Mouse (Mus musculus) embryonic facial prominence, embryonic 12.5 days (tissue): ENCODE results near the gene Cdk4. TPM values are rescaled to one million over a fixed set of nuclear protein-coding genes. Genes with fewer than 3 reads are reported as not detected.
A peak's percentile ranks its signal among the peaks of the same experiment; 100 is the strongest.

Experiments used
- ATAC-seq: fragments of 200-750 bp; cut with Nextera tagmentation; 2 replicates; pipeline ENCODE4 v1.8.0; 2017; ENCODE audit not compliant: insufficient number of reproducible peaks, insufficient read depth, low FRiP score, low TSS enrichment
- H3K27ac ChIP-seq: fragments of 300-500 bp; sonication (generic); 2 replicates; pipeline ENCODE4 v1.5.1; 2016; ENCODE audit warnings: mild to moderate bottlenecking
- H3K27me3 ChIP-seq: fragments of 300-500 bp; sonication (generic); 2 replicates; pipeline ENCODE4 v1.6.1; 2016; ENCODE audit warnings: mild to moderate bottlenecking, moderate library complexity
- H3K36me3 ChIP-seq: fragments of 300-500 bp; sonication (generic); 2 replicates; pipeline ENCODE4 v1.6.1; 2016; ENCODE audit warnings: mild to moderate bottlenecking
- H3K4me1 ChIP-seq: fragments of 300-500 bp; sonication (generic); 2 replicates; pipeline ENCODE4 v1.6.1; 2016
- H3K4me2 ChIP-seq: fragments of 300-500 bp; sonication (generic); replicated peaks from 2 replicates; pipeline ENCODE4 v1.6.1; 2016; ENCODE audit warnings: mild to moderate bottlenecking, moderate library complexity
- H3K4me3 ChIP-seq: fragments of 300-500 bp; sonication (generic); 2 replicates; pipeline ENCODE4 v1.5.1; 2016; ENCODE audit warnings: mild to moderate bottlenecking
- H3K9ac ChIP-seq: fragments of 300-500 bp; sonication (generic); 2 replicates; pipeline ENCODE4 v1.6.1; 2016; ENCODE audit warnings: mild to moderate bottlenecking, moderate library complexity
- H3K9me3 ChIP-seq: fragments of 300-500 bp; sonication (generic); 2 replicates; pipeline ENCODE4 v1.6.1; 2016; ENCODE audit warnings: mild to moderate bottlenecking, moderate library complexity
- whole genome bisulfite sequencing: fragments of 180-500 bp; shearing (Covaris S2); methylation state at CpG from one replicate; pipeline ENCODE4 v1.1.7; 2016; 5-methylcytosine and 5-hydroxymethylcytosine counted together
- polyA plus RNA-seq: library from polyadenylated mRNA; unstranded; fragments of >200 nt; fragmentation: Nextera tagmentation; extraction: Ambion mirVana; gene quantifications from 2 replicates; pipeline ENCODE4 v1.2.1, GENCODE M21; 2016

Gene Cdk4
- polyA plus RNA-seq, 1 experiment from 2014 or later = 2,234 TPM

- WGBS = 1% methylated on average over 12 of the region's 12 CpGs
- Histone ChIP-seq H3K9me3 (no peaks in the 10 kb centered on the region), H3K27ac (no peak overlapping the region), H3K4me3 (peak overlapping the region; percentile 62), H3K9ac (no peak overlapping the region; the same call in 1 of the 2 replicates), H3K27me3 (peaks cover 80% of the 10 kb centered on the region), H3K36me3 (no peaks in the 10 kb centered on the region), H3K4me1 (peaks cover 30% of the 10 kb centered on the region), H3K4me2 (peak overlapping the region; percentile 99)
- no peak for ATAC-seq
Measured at GRCm38 (mm10) chr10:127078001-127078676, 14.8 kb downstream of the Cdk4 start.

- peaks cover 30% of the 10 kb centered on the region for H3K4me1 ChIP-seq
- under 1% methylated on average over 38 of the region's 49 CpGs for WGBS
- H3K9me3 ChIP-seq = no peaks in the 10 kb centered on the region
- H3K4me3 ChIP-seq = peak overlapping the region; percentile 62
- peak; percentile 52; the same call in 1 of the 2 replicates for ATAC-seq
- peak overlapping the region; percentile 75 for H3K9ac ChIP-seq
- peaks cover 88% of the 10 kb centered on the region for H3K27me3 ChIP-seq
- H3K27ac ChIP-seq = no peak overlapping the region
- peak overlapping the region; percentile 99 for H3K4me2 ChIP-seq
- no peaks in the 10 kb centered on the region for H3K36me3 ChIP-seq
Measured at GRCm38 (mm10) chr10:127078677-127079575, 15.6 kb downstream of the Cdk4 start.

- Histone ChIP-seq H3K27me3 (peaks cover 97% of the 10 kb centered on the region), H3K27ac (no peak overlapping the region), H3K36me3 (no peaks in the 10 kb centered on the region), H3K9me3 (no peaks in the 10 kb centered on the region), H3K4me1 (peaks cover 30% of the 10 kb centered on the region), H3K4me3 (peak overlapping the region; percentile 62), H3K4me2 (peak overlapping the region; percentile 99), H3K9ac (peak overlapping the region; percentile 75)
- 1% methylated on average over 68 of the region's 70 CpGs for WGBS
- ATAC-seq = no peak
Measured at GRCm38 (mm10) chr10:127079665-127080391, 16.5 kb downstream of the Cdk4 start.

- ATAC-seq = no peak
- H3K36me3 ChIP-seq = no peaks in the 10 kb centered on the region
- no peaks in the 10 kb centered on the region for H3K9me3 ChIP-seq
- peak overlapping the region; percentile 62 for H3K4me3 ChIP-seq
- peak overlapping the region; percentile 99 for H3K4me2 ChIP-seq
- H3K27ac ChIP-seq = no peak overlapping the region
- peak overlapping the region; percentile 40; the same call in 1 of the 2 replicates for H3K9ac ChIP-seq
- peaks cover 30% of the 10 kb centered on the region for H3K4me1 ChIP-seq
- 3% methylated on average over 48 of the region's 48 CpGs for WGBS
- H3K27me3 ChIP-seq = peaks cover 90% of the 10 kb centered on the region
Measured at GRCm38 (mm10) chr10:127080901-127081780, 17.8 kb downstream of the Cdk4 start.

GRCm38 (mm10) chr10:127081996-127082620, 18.8 kb downstream of the Cdk4 start:
- Histone ChIP-seq H3K9me3 (no peaks in the 10 kb centered on the region), H3K27ac (no peak overlapping the region), H3K9ac (no peak overlapping the region), H3K36me3 (no peaks in the 10 kb centered on the region), H3K4me2 (peak overlapping the region; percentile 99; the same call in 1 of the 2 replicates), H3K4me1 (peaks cover 30% of the 10 kb centered on the region), H3K27me3 (peaks cover 89% of the 10 kb centered on the region), H3K4me3 (peak overlapping the region; percentile 22; the same call in 1 of the 2 replicates)
- WGBS = 25% methylated on average over 8 of the region's 8 CpGs
- ATAC-seq = peak; percentile 17; the same call in 1 of the 2 replicates

- no peak for ATAC-seq
- H3K27me3 ChIP-seq = peaks cover 90% of the 10 kb centered on the region
Measured at GRCm38 (mm10) chr10:127083292-127083914, 20.1 kb downstream of the Cdk4 start.

GRCm38 (mm10) chr10:127083915-127084306, 20.6 kb downstream of the Cdk4 start:
- Histone ChIP-seq H3K9me3 (no peaks in the 10 kb centered on the region), H3K27ac (no peak overlapping the region), H3K27me3 (peaks cover 90% of the 10 kb centered on the region), H3K4me1 (peaks cover 24% of the 10 kb centered on the region), H3K4me3 (no peak overlapping the region), H3K4me2 (no peak overlapping the region), H3K36me3 (no peaks in the 10 kb centered on the region), H3K9ac (no peak overlapping the region)
- ATAC-seq = no peak
- 58% methylated on average over 5 of the region's 5 CpGs for WGBS

More at GRCm38 (mm10) chr10:127083292-127083914, 20.1 kb downstream of the Cdk4 start:
- no peak overlapping the region for H3K4me2 ChIP-seq
- H3K9me3 ChIP-seq = no peaks in the 10 kb centered on the region
- H3K27ac ChIP-seq = no peak overlapping the region
- H3K36me3 ChIP-seq = no peaks in the 10 kb centered on the region
- peaks cover 24% of the 10 kb centered on the region for H3K4me1 ChIP-seq
- no peak overlapping the region for H3K9ac ChIP-seq
- 22% methylated on average over 8 of the region's 8 CpGs for WGBS
- no peak overlapping the region for H3K4me3 ChIP-seq

GRCm38 (mm10) chr10:127085052-127085451, 21.7 kb downstream of the Cdk4 start:
- 78% methylated on average over 9 of the region's 9 CpGs for WGBS
- Histone ChIP-seq H3K9ac (no peak overlapping the region), H3K36me3 (no peaks in the 10 kb centered on the region), H3K4me3 (no peak overlapping the region), H3K4me2 (no peak overlapping the region), H3K9me3 (no peaks in the 10 kb centered on the region), H3K4me1 (peaks cover 14% of the 10 kb centered on the region), H3K27me3 (peaks cover 91% of the 10 kb centered on the region), H3K27ac (no peak overlapping the region)
- ATAC-seq = no peak

- no peak for ATAC-seq
- Histone ChIP-seq H3K36me3 (no peaks in the 10 kb centered on the region), H3K9me3 (no peaks in the 10 kb centered on the region), H3K27ac (no peak overlapping the region), H3K27me3 (peaks cover 91% of the 10 kb centered on the region), H3K4me3 (no peak overlapping the region), H3K4me2 (no peak overlapping the region), H3K4me1 (peaks cover 15% of the 10 kb centered on the region), H3K9ac (no peak overlapping the region)
- 74% methylated on average over 6 of the region's 6 CpGs for WGBS
Measured at GRCm38 (mm10) chr10:127085633-127086032, 22.3 kb downstream of the Cdk4 start.
